Mouse (Mus musculus): ENCODE data around the gene Wbp11.

DNA sequence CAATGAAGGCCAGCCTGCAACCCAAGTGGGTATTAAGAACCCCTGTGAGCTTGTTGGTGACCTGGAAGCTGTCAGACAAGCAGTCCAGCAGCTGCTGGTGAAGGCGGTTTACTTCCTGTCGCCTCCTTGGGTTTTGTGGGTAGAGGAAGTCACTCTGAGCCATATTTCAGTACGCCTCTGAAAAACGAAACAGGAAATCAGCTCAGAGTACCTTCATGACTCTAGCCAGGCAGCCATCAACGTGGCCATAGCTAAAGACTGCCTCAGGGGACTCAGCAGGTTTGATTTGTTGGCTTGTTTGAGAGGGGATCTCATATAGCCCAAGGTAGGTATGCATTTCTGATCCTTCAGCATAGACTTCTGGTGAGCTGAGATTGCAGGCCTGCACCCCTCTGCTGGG is 3.7 kb upstream of the Wbp11 start:
- TF ChIP-seq POLR2A (IDR thresholded peaks at IDR 0.05; ENCODE audit: control insufficient read depth, extremely low read depth, insufficient read depth, low read length, poor library complexity): no peak
- no peak for TF ChIP-seq CTCF (IDR thresholded peaks at IDR 0.05; ENCODE audit: borderline replicate concordance, control insufficient read depth, extremely low read depth, insufficient read depth, low read length, poor library complexity)
